Mouse (Mus musculus): Measurements from ENCODE around the gene Grm7.

- no peak for TF ChIP-seq CTCF (IDR thresholded peaks at IDR 0.05; ENCODE audit: extremely low read depth, insufficient read depth, low read length)
- TF ChIP-seq POLR2A (IDR thresholded peaks at IDR 0.05; ENCODE audit: extremely low read depth, insufficient read depth, low read length), result no peak
Observed at GRCm38 (mm10) chr6:110868311-110868710, 222.9 kb downstream of the Grm7 start.

Measured in cortical plate, adult 2 months (tissue).